Mouse (Mus musculus): Measurements from ENCODE around the gene Pacrg. TPM values are rescaled to one million over a fixed set of nuclear protein-coding genes. Genes with fewer than 3 reads are reported as not detected.

Gene Pacrg
- polyA plus RNA-seq, 1 experiment from 2014 or later: 18.4 TPM

DNA sequence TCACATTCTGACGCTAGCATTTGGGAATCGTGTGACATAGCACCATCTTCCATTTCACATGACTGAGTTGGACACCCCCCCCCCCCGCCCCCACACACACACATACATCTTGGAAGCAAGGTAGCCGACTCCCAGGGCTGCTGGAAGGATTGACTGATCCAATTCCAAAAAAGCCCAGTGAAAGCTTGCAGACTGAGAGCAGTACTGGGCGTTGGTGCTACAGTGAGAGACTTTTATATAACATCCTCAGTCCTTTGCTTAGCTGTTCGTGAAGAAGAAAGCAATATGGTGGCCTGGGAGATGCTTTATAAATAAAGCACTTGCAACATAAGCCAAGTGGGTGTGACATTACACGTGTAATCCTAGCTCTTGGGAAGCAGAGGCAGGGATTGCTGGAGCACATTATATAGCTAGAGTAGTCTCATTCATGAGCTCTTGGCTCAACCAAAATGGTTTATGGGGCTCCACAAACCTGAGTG lies 251.2 kb downstream of the Pacrg start:
- 91% methylated on average over 7 of the region's 7 CpGs for WGBS
- no peak for ATAC-seq (ENCODE audit: low read depth)

DNA sequence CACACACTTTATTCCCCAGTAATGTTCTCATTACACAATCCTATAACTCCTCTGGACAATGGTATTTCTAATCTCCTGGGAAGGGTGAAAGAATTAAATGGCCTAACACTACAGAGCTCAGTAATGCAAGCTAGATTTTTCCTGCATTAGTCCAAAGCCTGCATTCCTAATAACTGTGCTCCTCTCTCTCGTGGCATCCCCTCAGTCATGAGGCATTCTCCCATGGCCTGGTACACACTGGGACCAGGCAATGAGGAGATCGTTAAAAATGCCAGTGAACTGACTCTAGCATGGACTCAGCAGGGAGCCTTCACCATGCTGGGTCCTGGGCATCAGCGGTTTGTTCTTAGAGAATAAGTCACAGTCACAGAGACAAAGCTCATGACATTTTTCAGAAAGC lies 256.8 kb downstream of the Pacrg start:
- Histone ChIP-seq H3K4me1 (ENCODE audit: control insufficient read depth, insufficient read depth, low read length) (0 out of 2 replicates have a peak, but pooled peaks cover 2% of the 10 kb centered on the region), H3K27me3 (ENCODE audit: control insufficient read depth, insufficient read depth, low read length) (no peaks in the 10 kb centered on the region), H3K9ac (replicated peaks; ENCODE audit: low read depth, low read length) (no peak overlapping the region), H3K27ac (ENCODE audit: low read depth, low read length) (no peak overlapping the region), H3K4me2 (ENCODE audit: low read depth, low read length) (no peak overlapping the region), H3K4me3 (ENCODE audit: low read depth, low read length) (no peak overlapping the region), H3K9me3 (ENCODE audit: control insufficient read depth, low read length) (no peaks in the 10 kb centered on the region), H3K36me3 (ENCODE audit: control insufficient read depth, insufficient read depth, low read length) (no peaks in the 10 kb centered on the region)
- ATAC-seq (ENCODE audit: low read depth): no peak
- 38% methylated on average over 3 of the region's 3 CpGs for WGBS

More for the DNA sequence above, 251.2 kb downstream of the Pacrg start:
- H3K9me3 ChIP-seq (ENCODE audit: control insufficient read depth, low read length): no peaks in the 10 kb centered on the region
- no peak overlapping the region for H3K4me2 ChIP-seq (ENCODE audit: low read depth, low read length)
- H3K27ac ChIP-seq (ENCODE audit: low read depth, low read length): no peak overlapping the region
- H3K9ac ChIP-seq (replicated peaks; ENCODE audit: low read depth, low read length): no peak overlapping the region
- H3K4me1 ChIP-seq (ENCODE audit: control insufficient read depth, insufficient read depth, low read length): no peaks in the 10 kb centered on the region
- no peaks in the 10 kb centered on the region for H3K36me3 ChIP-seq (ENCODE audit: control insufficient read depth, insufficient read depth, low read length)
- H3K4me3 ChIP-seq (ENCODE audit: low read depth, low read length): no peak overlapping the region
- no peaks in the 10 kb centered on the region for H3K27me3 ChIP-seq (ENCODE audit: control insufficient read depth, insufficient read depth, low read length)

DNA sequence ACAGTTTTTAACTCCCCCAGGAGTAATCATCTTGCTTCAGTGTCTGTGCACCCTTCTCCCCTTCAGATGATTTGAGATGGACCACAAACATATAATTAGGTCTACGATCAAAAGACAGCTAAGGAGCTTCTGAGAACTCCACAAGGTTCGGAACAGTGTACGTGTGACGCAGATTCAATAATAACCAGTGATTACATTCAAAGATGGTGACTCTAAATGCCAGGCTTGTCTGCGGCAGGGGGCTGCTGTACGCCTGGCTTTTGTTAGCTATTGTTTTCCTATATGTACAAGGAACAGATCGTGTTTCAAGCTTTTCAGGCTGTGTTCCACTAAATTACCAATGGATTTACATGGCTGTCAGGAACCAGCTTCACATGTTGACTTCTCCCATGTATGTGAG lies 264.8 kb downstream of the Pacrg start:
- H3K36me3 ChIP-seq (ENCODE audit: control insufficient read depth, insufficient read depth, low read length): no peaks in the 10 kb centered on the region
- no peak for ATAC-seq (ENCODE audit: low read depth)
- no peak overlapping the region for H3K27ac ChIP-seq (ENCODE audit: low read depth, low read length)
- 70% methylated on average over 7 of the region's 7 CpGs for WGBS
- H3K9me3 ChIP-seq (ENCODE audit: control insufficient read depth, low read length): no peaks in the 10 kb centered on the region
- H3K4me1 ChIP-seq (ENCODE audit: control insufficient read depth, insufficient read depth, low read length): no peaks in the 10 kb centered on the region
- no peak overlapping the region for H3K4me2 ChIP-seq (ENCODE audit: low read depth, low read length)
- H3K4me3 ChIP-seq (ENCODE audit: low read depth, low read length): no peak overlapping the region
- no peaks in the 10 kb centered on the region for H3K27me3 ChIP-seq (ENCODE audit: control insufficient read depth, insufficient read depth, low read length)
- no peak overlapping the region for H3K9ac ChIP-seq (replicated peaks; ENCODE audit: low read depth, low read length)

DNA sequence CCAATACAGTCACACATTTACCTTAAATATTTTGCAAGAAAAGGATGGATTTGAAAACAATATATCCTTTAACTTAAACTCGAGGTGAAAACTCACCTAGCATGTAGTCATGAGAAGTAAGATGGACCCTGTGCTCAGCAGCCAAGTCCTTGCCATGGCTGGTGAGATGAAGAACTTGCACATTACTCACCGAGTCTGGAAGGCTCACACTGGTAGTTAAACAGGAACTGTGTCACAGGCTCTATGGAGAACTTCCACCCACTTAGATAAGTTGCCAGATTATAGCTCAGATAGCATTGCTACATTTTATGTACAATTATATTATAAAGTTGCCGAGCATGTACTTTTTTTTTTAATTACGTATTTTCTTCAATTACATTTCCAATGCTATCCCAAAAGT lies 267.7 kb downstream of the Pacrg start:
- H3K4me2 ChIP-seq (ENCODE audit: low read depth, low read length): no peak overlapping the region
- no peak overlapping the region for H3K9ac ChIP-seq (replicated peaks; ENCODE audit: low read depth, low read length)
- H3K36me3 ChIP-seq (ENCODE audit: control insufficient read depth, insufficient read depth, low read length): no peaks in the 10 kb centered on the region
- no peaks in the 10 kb centered on the region for H3K4me1 ChIP-seq (ENCODE audit: control insufficient read depth, insufficient read depth, low read length)
- no peak overlapping the region for H3K27ac ChIP-seq (ENCODE audit: low read depth, low read length)
- no peaks in the 10 kb centered on the region for H3K27me3 ChIP-seq (ENCODE audit: control insufficient read depth, insufficient read depth, low read length)
- no peaks in the 10 kb centered on the region for H3K9me3 ChIP-seq (ENCODE audit: control insufficient read depth, low read length)
- no peak for ATAC-seq (ENCODE audit: low read depth)
- no peak overlapping the region for H3K4me3 ChIP-seq (ENCODE audit: low read depth, low read length)
- WGBS: 91% methylated on average over 4 of the region's 4 CpGs

DNA sequence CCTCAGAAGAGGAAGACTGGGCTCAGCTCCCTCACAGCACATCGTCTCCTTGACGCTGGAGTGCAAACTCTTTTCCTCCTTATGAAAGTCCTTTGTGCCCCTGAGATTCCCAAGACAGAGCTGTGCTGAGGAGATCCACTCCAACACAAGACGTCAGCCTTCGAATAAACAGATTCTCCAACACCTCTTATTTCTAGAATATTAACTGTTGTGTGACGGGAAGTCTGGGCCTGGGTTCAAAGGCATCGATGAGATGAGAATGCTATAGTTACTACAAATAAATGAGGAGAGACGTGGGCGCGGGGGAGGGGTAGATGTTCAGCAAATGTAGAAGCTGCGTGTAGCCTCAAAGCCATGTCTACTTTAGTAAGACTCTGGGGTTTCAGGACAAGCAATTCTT lies 270.8 kb downstream of the Pacrg start:
- Histone ChIP-seq H3K4me1 (ENCODE audit: control insufficient read depth, insufficient read depth, low read length) (no peaks in the 10 kb centered on the region), H3K9ac (replicated peaks; ENCODE audit: low read depth, low read length) (no peak overlapping the region), H3K27me3 (ENCODE audit: control insufficient read depth, insufficient read depth, low read length) (no peaks in the 10 kb centered on the region), H3K4me2 (ENCODE audit: low read depth, low read length) (no peak overlapping the region), H3K9me3 (ENCODE audit: control insufficient read depth, low read length) (no peaks in the 10 kb centered on the region), H3K36me3 (ENCODE audit: control insufficient read depth, insufficient read depth, low read length) (no peaks in the 10 kb centered on the region), H3K27ac (ENCODE audit: low read depth, low read length) (no peak overlapping the region), H3K4me3 (ENCODE audit: low read depth, low read length) (no peak overlapping the region)
- WGBS: 92% methylated on average over 10 of the region's 10 CpGs
- ATAC-seq (ENCODE audit: low read depth): no peak

DNA sequence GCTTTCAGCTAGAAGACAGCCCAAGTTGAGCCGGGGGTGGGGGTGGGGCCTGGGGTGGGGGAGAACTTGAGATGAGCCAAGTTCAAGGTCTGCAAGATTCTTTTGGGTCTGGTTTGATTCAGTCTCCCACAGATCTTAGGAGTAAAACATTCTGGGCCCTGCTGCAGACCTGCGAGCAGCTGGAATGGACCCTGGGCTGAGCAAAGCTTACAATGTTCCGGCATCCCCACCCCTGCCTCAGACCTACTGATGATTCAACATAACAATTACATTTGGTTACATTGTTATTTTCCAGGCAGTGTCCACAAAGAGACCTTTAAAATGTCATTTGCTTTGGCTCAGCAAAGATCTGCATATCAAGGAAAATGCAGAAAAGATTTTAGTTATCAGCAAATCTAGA lies 272.7 kb downstream of the Pacrg start:
- H3K4me3 ChIP-seq (ENCODE audit: low read depth, low read length): no peak overlapping the region
- no peaks in the 10 kb centered on the region for H3K9me3 ChIP-seq (ENCODE audit: control insufficient read depth, low read length)
- no peak overlapping the region for H3K27ac ChIP-seq (ENCODE audit: low read depth, low read length)
- H3K27me3 ChIP-seq (ENCODE audit: control insufficient read depth, insufficient read depth, low read length): no peaks in the 10 kb centered on the region
- H3K36me3 ChIP-seq (ENCODE audit: control insufficient read depth, insufficient read depth, low read length): no peaks in the 10 kb centered on the region
- ATAC-seq (ENCODE audit: low read depth): no peak
- H3K9ac ChIP-seq (replicated peaks; ENCODE audit: low read depth, low read length): no peak overlapping the region
- WGBS: 90% methylated on average over 3 of the region's 3 CpGs
- H3K4me1 ChIP-seq (ENCODE audit: control insufficient read depth, insufficient read depth, low read length): no peaks in the 10 kb centered on the region
- H3K4me2 ChIP-seq (ENCODE audit: low read depth, low read length): no peak overlapping the region

DNA sequence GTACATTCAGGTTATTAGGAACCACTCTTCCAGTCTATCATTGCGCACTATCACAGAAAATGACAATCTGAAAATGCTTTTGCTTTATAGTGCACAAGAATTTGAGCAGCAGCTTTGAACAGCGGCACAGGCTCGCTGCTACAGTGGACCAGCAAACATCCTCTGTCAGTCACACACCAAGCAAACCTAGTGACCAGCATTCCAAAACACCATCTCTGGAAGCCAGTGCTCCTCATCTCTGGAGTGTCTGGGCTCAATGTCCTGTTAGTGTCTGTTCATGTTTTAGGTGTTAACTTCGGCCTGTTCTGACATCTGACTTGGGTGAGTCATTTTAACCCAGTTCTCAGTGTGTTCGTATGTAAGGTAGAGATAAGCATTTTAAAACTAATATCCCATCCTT lies 275.9 kb downstream of the Pacrg start:
- H3K4me1 ChIP-seq (ENCODE audit: control insufficient read depth, insufficient read depth, low read length): no peaks in the 10 kb centered on the region
- no peak overlapping the region for H3K27ac ChIP-seq (ENCODE audit: low read depth, low read length)
- whole genome bisulfite sequencing: 96% methylated on average over 5 of the region's 5 CpGs
- no peaks in the 10 kb centered on the region for H3K9me3 ChIP-seq (ENCODE audit: control insufficient read depth, low read length)
- no peaks in the 10 kb centered on the region for H3K27me3 ChIP-seq (ENCODE audit: control insufficient read depth, insufficient read depth, low read length)
- H3K4me3 ChIP-seq (ENCODE audit: low read depth, low read length): no peak overlapping the region
- no peaks in the 10 kb centered on the region for H3K36me3 ChIP-seq (ENCODE audit: control insufficient read depth, insufficient read depth, low read length)
- H3K9ac ChIP-seq (replicated peaks; ENCODE audit: low read depth, low read length): no peak overlapping the region
- no peak for ATAC-seq (ENCODE audit: low read depth)
- H3K4me2 ChIP-seq (ENCODE audit: low read depth, low read length): no peak overlapping the region

DNA sequence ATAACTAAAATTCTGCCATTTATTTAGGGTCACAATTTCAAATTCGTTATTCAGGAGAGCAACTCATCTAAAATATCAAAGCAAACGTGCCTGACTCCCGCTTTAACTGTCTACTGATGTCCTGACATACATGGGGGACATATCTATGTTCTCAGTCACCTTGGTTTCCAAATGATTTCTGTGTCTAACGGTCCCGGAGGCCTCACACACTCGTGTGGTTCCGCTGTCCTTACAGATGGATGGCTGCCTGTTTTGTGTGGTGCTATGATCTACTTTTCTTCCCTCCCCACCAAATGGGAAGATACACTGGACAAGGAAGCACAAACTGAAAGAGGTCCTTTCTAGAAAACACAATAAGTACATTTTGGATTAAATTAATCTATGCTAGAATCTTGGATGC lies 277.2 kb downstream of the Pacrg start:
- Histone ChIP-seq H3K4me1 (ENCODE audit: control insufficient read depth, insufficient read depth, low read length) (no peaks in the 10 kb centered on the region), H3K9me3 (ENCODE audit: control insufficient read depth, low read length) (no peaks in the 10 kb centered on the region), H3K36me3 (ENCODE audit: control insufficient read depth, insufficient read depth, low read length) (no peaks in the 10 kb centered on the region), H3K9ac (replicated peaks; ENCODE audit: low read depth, low read length) (no peak overlapping the region), H3K27ac (ENCODE audit: low read depth, low read length) (no peak overlapping the region), H3K4me2 (ENCODE audit: low read depth, low read length) (no peak overlapping the region), H3K27me3 (ENCODE audit: control insufficient read depth, insufficient read depth, low read length) (no peaks in the 10 kb centered on the region), H3K4me3 (ENCODE audit: low read depth, low read length) (no peak overlapping the region)
- WGBS: 87% methylated on average over 7 of the region's 7 CpGs
- no peak for ATAC-seq (ENCODE audit: low read depth)

DNA sequence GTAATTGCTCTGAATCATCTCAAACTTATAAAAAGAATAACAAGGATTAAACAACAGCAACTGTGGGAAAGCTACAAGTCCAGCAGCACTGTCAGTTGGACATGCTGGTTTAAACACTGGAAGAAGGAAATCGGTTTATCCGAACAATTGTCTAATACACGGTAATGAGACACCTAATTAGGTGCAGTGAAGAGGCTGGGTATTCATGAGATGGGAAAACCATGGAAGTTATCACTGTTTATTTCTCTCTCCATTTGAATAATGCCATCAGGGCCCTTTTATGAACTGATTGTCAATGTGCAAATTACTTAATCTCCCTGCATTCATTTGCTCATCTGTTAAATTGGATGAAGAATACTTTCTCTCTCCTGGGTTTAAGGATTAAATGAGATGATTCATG lies 280.1 kb downstream of the Pacrg start:
- Histone ChIP-seq H3K9me3 (ENCODE audit: control insufficient read depth, low read length) (no peaks in the 10 kb centered on the region), H3K27ac (ENCODE audit: low read depth, low read length) (no peak overlapping the region), H3K4me3 (ENCODE audit: low read depth, low read length) (no peak overlapping the region), H3K9ac (replicated peaks; ENCODE audit: low read depth, low read length) (no peak overlapping the region), H3K4me2 (ENCODE audit: low read depth, low read length) (no peak overlapping the region), H3K4me1 (ENCODE audit: control insufficient read depth, insufficient read depth, low read length) (no peaks in the 10 kb centered on the region), H3K27me3 (ENCODE audit: control insufficient read depth, insufficient read depth, low read length) (no peaks in the 10 kb centered on the region), H3K36me3 (ENCODE audit: control insufficient read depth, insufficient read depth, low read length) (no peaks in the 10 kb centered on the region)
- WGBS: 71% methylated on average over 3 of the region's 3 CpGs
- no peak for ATAC-seq (ENCODE audit: low read depth)

DNA sequence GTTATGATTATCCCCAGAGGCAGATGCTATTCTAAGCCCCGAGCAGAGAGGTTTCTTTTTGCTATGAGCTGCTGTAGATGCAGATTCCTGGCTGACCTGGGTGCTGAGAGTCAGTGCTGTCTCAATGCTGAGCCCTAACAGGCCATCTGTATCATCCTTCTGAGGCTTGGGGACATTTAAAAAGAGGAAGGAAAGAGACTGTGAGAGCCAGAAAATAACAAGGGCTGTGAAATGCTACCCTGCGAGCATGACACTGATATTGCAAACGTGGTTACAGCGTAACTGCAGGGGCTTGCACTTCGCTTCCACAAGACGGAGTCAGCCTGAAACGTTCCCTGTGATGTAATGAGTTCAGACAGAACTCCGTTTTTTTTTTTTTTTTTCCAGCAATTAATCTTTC lies 281.4 kb downstream of the Pacrg start:
- no peaks in the 10 kb centered on the region for H3K4me1 ChIP-seq (ENCODE audit: control insufficient read depth, insufficient read depth, low read length)
- no peaks in the 10 kb centered on the region for H3K27me3 ChIP-seq (ENCODE audit: control insufficient read depth, insufficient read depth, low read length)
- no peak overlapping the region for H3K27ac ChIP-seq (ENCODE audit: low read depth, low read length)
- no peak overlapping the region for H3K4me3 ChIP-seq (ENCODE audit: low read depth, low read length)
- no peaks in the 10 kb centered on the region for H3K36me3 ChIP-seq (ENCODE audit: control insufficient read depth, insufficient read depth, low read length)
- no peak overlapping the region for H3K4me2 ChIP-seq (ENCODE audit: low read depth, low read length)
- H3K9me3 ChIP-seq (ENCODE audit: control insufficient read depth, low read length): no peaks in the 10 kb centered on the region
- 80% methylated on average over 8 of the region's 8 CpGs for WGBS
- no peak overlapping the region for H3K9ac ChIP-seq (replicated peaks; ENCODE audit: low read depth, low read length)
- no peak for ATAC-seq (ENCODE audit: low read depth)
